Mouse (Mus musculus): ENCODE data around the gene Zranb1. TPM values are rescaled to one million over a fixed set of nuclear protein-coding genes. Genes with fewer than 3 reads are reported as not detected.

The Zranb1 gene
- 10 to 100 TPM; 34.8 to 36.2 TPM for total RNA-seq (2021)

GRCm38 (mm10) chr7:132930850-132931559, at the start of gene Zranb1:
Gene Zranb1 (plus strand): TSS chr7:132931142.
- DNase-seq = peak; percentile 99
- intact Hi-C loops (cut with DNase I) = loop anchor here (2.0 to 10.0 kb wide), 3 partner anchors 30 to 184 kb away; no protein-coding TSS in a partner anchor

- no peak for DNase-seq
- intact Hi-C loops (cut with DNase I) = loop anchor here (5.0 kb wide), 1 partner anchor 120 kb away; no protein-coding TSS in a partner anchor
Observed at GRCm38 (mm10) chr7:132882343-132882742, 48.6 kb upstream of the Zranb1 start.

- no peak for DNase-seq
- intact Hi-C loops (cut with DNase I) = loop anchor here (5.0 kb wide), 1 partner anchor 118 kb away; no protein-coding TSS in a partner anchor
Observed at GRCm38 (mm10) chr7:132884031-132884430, 46.9 kb upstream of the Zranb1 start.

- DNase-seq = no peak
- intact Hi-C loops (cut with DNase I) = no loop called here
Observed at GRCm38 (mm10) chr7:132887019-132887804, 43.7 kb upstream of the Zranb1 start.

GRCm38 (mm10) chr7:132888052-132888451, 42.9 kb upstream of the Zranb1 start:
- intact Hi-C loops (cut with DNase I) = no loop called here
- DNase-seq = no peak

GRCm38 (mm10) chr7:132888518-132889249, 42.3 kb upstream of the Zranb1 start:
- no peak for DNase-seq
- intact Hi-C loops (cut with DNase I) = no loop called here

- intact Hi-C loops (cut with DNase I) = no loop called here
- no peak for DNase-seq
Observed at GRCm38 (mm10) chr7:132889691-132890090, 41.3 kb upstream of the Zranb1 start.

GRCm38 (mm10) chr7:132890201-132890600, 40.7 kb upstream of the Zranb1 start:
- no peak for DNase-seq
- intact Hi-C loops (cut with DNase I) = no loop called here

GRCm38 (mm10) chr7:132891561-132892310, 39.2 kb upstream of the Zranb1 start:
- intact Hi-C loops (cut with DNase I) = no loop called here

GRCm38 (mm10) chr7:132892311-132892661, 38.7 kb upstream of the Zranb1 start:
- intact Hi-C loops (cut with DNase I) = no loop called here

More at GRCm38 (mm10) chr7:132891561-132892310, 39.2 kb upstream of the Zranb1 start:
- peak; percentile 45 to 58 for DNase-seq

GRCm38 (mm10) chr7:132892806-132893205, 38.1 kb upstream of the Zranb1 start:
- no peak for DNase-seq
- intact Hi-C loops (cut with DNase I) = no loop called here

More at GRCm38 (mm10) chr7:132892311-132892661, 38.7 kb upstream of the Zranb1 start:
- DNase-seq = peak in 1 of 2 experiments; percentile 22

- DNase-seq = no peak
- intact Hi-C loops (cut with DNase I) = no loop called here
Observed at GRCm38 (mm10) chr7:132893336-132893735, 37.6 kb upstream of the Zranb1 start.

GRCm38 (mm10) chr7:132894841-132895555, 35.9 kb upstream of the Zranb1 start:
- peak; percentile 45 to 54 for DNase-seq
- intact Hi-C loops (cut with DNase I) = no loop called here

- intact Hi-C loops (cut with DNase I) = no loop called here
- DNase-seq = peak; percentile 57 to 66
Observed at GRCm38 (mm10) chr7:132896206-132896815, 34.6 kb upstream of the Zranb1 start.

GRCm38 (mm10) chr7:132897258-132897657, 33.7 kb upstream of the Zranb1 start:
- no peak for DNase-seq
- intact Hi-C loops (cut with DNase I) = no loop called here

GRCm38 (mm10) chr7:132898234-132898633, 32.7 kb upstream of the Zranb1 start:
- intact Hi-C loops (cut with DNase I) = loop anchor here (2.0 kb wide), 1 partner anchor 241 kb away; no protein-coding TSS in a partner anchor
- peak in 1 of 2 experiments; percentile 28 for DNase-seq

- intact Hi-C loops (cut with DNase I) = loop anchor here (2.0 kb wide), 1 partner anchor 30 kb away; the partner anchor contains the start of gene Zranb1
- DNase-seq = peak; percentile 23 to 35
Observed at GRCm38 (mm10) chr7:132900826-132901531, 30.0 kb upstream of the Zranb1 start.

GRCm38 (mm10) chr7:132903796-132904195, 27.1 kb upstream of the Zranb1 start:
- intact Hi-C loops (cut with DNase I) = no loop called here
- DNase-seq = no peak

All from heart, postnatal 10 days (tissue).